Mouse (Mus musculus) olfactory bulb, adult 2 months (tissue): ENCODE measurements around the gene Mgat4e.

Experiments used
- CTCF ChIP-seq: fragments of 200-500 bp; IDR thresholded peaks from 2 replicates; pipeline ENCODE4 v1.5.1; 2012; ENCODE audit warnings: low read depth, mild to moderate bottlenecking, low read length, moderate library complexity; ENCODE audit not compliant: insufficient read depth
- POLR2A ChIP-seq: fragments of 200-500 bp; IDR thresholded peaks from 2 replicates; pipeline ENCODE4 v1.6.1; 2012; ENCODE audit warnings: mild to moderate bottlenecking, low read depth, low read length, moderate library complexity; ENCODE audit not compliant: insufficient read depth

DNA sequence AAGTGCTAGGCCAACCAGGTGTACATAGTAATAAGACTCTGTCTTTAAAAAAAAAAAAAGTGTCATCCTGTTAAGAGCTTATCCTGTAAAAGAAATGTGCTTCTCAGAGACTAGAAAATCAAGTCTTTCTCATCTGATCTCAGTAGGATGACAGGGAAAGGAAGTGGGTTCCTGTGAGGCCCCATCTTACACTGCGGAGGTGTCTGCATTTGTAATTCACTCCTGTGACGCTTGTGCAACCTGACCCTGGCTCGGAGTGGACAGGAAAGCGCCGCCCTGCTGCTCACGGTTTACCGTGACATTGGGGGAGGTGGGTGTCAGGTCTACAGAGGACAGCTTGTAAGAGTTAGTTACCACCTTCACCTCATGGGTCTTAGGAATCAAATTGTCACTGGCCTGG lies 39.5 kb downstream of the Mgat4e start:
- TF ChIP-seq CTCF (no peak), POLR2A (no peak)
